Mouse (Mus musculus): ENCODE data around the gene Prss33. TPM values are rescaled to one million over a fixed set of nuclear protein-coding genes. Genes with fewer than 3 reads are reported as not detected.
"Not testable (repeated sequence)": the region's sequence is repeated elsewhere in the genome, so short reads cannot be mapped to it uniquely, and the experiment has no call there.

Gene Prss33
- polyA plus RNA-seq (2015; fragmentation: Nextera tagmentation; extraction: Ambion mirVana), result not detected in 2 replicates

DNA sequence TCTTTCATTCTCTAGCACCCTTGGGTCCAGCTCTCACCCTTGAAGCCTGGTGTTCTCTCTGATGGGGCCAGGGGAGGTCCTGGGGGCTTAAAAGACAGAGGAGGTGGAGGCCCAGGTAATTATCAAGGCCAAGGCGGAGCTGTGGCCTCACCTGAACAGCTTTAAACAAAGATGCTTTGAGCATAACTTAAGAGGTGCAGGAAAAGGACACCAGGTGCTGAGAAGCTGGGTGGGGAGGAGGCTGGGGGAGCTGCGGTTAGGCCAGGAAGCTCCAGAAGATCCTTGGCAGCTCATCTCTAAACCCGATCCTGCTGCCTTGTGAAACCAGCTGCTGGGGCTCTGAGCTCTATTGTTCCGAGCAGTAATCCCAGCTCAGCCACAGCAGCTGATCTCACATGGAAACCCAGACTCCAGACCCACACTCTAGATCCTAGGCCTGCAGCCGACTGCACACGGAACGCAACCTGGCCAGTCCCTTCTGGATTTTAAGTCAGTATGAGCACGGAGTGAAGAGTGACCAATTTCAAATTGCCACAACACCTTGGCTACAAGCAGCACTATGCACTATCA is at the start of gene Prss33:
Gene Prss33, minus strand, starts transcription at position 51 of the 570 bp plus-strand sequence.
- no peak within 1 kb of the TSS for H3K27ac ChIP-seq (replicated peaks)
- no peaks in the 10 kb centered on the region for H3K4me1 ChIP-seq
- H3K9ac ChIP-seq, result no peak within 1 kb of the TSS
- no peaks in the 10 kb centered on the region for H3K9me3 ChIP-seq
- ATAC-seq (ENCODE audit: extremely low read depth, insufficient number of reproducible peaks, low FRiP score, low TSS enrichment), result no peak
- no peak within 1 kb of the TSS for H3K4me3 ChIP-seq
- no peak within 1 kb of the TSS for H3K4me2 ChIP-seq
- no peaks in the 10 kb centered on the region for H3K36me3 ChIP-seq
- 65% methylated on average over 8 of the region's 8 CpGs for WGBS
- peaks cover 61% of the 10 kb centered on the region for H3K27me3 ChIP-seq (replicated peaks)

DNA sequence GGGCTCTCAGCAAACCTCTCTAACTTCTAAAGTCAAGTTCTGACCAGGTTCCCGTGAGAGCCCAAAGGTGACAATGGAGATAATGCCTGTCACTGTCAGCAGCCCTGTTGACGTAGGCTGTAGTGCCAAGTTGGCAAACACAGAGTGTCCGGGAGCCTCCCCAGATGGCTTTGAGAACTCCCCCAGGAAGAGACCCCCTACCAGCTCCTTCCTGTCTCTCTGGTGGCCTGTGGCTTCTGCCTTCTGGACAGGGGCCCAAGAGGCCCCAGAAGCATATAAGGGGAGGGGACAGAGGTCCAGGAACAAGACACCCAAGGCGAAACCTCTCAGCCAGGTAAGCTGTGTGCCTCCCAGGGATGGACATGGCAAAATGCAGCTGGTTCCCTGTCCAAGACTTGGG is 44.7 kb upstream of the Prss33 start, which contains the start of the genes Dcpp1 and Dcpp2:
Gene Dcpp1, plus strand, starts transcription at position 301 of the 400 bp plus-strand sequence.
Gene Dcpp2, plus strand, starts transcription at position 305 of the 400 bp plus-strand sequence.
- 55% methylated on average over 4 of the region's 4 CpGs for WGBS
- H3K4me2 ChIP-seq; H3K27ac ChIP-seq (replicated peaks); H3K9ac ChIP-seq; H3K4me1 ChIP-seq; H3K36me3 ChIP-seq; H3K9me3 ChIP-seq; H3K4me3 ChIP-seq; H3K27me3 ChIP-seq (replicated peaks); ATAC-seq (ENCODE audit: extremely low read depth, insufficient number of reproducible peaks, low FRiP score, low TSS enrichment): not testable (repeated sequence)

DNA sequence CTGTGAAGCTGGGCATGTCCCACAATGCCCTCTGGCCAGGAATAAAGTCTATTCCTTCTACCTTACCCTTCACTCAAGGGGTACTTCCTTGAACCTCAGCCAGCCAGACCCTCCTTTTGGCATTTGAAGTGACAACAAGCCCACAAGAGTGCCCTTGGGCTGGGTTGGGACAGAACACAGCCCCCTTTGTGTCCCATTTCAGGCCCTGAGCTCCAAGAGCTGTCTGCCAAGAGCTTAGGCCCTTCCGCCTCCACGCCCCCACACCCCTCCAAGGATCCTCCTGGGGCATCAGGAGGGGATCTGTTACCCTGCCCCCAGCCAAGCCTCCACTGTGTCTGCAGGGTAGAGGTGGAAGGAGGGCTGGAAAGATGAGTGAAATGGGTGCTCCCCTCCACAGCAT is 41.3 kb upstream of the Prss33 start:
- Histone ChIP-seq H3K36me3 (no peaks in the 10 kb centered on the region), H3K27me3 (replicated peaks) (no peaks in the 10 kb centered on the region), H3K4me2 (no peak overlapping the region), H3K4me1 (0 out of 2 replicates have a peak, but pooled peaks cover 3% of the 10 kb centered on the region), H3K27ac (replicated peaks) (0 out of 2 replicates have a peak overlapping the region, but pooled peaks have one; percentile 12), H3K4me3 (no peak overlapping the region), H3K9me3 (no peaks in the 10 kb centered on the region), H3K9ac (no peak overlapping the region)
- WGBS, result 65% methylated on average over 2 of the region's 2 CpGs
- ATAC-seq (ENCODE audit: extremely low read depth, insufficient number of reproducible peaks, low FRiP score, low TSS enrichment), result no peak

DNA sequence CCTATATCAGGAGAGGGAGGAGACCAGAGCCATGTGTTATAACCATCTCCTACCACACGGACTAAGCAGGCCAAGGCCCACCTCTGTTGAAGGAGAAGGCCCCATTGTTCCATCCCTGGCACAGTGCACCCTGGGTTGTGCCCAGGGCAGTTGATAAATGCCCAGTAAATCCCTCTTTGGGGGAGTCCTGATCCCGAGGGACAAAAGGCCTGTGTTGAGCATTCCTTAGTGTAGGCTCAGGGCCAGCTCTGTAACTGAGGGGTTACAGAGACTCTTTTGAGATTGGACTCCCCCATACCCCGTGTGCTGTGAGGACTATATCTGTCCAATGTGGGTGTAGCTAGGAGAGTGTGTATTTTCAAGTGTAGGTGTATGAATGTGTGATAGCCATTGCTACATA is 40.9 kb upstream of the Prss33 start:
- Histone ChIP-seq H3K9ac (no peak overlapping the region), H3K9me3 (no peaks in the 10 kb centered on the region), H3K4me2 (no peak overlapping the region), H3K4me1 (0 out of 2 replicates have a peak, but pooled peaks cover 3% of the 10 kb centered on the region), H3K36me3 (no peaks in the 10 kb centered on the region), H3K27ac (replicated peaks) (no peak overlapping the region), H3K27me3 (replicated peaks) (no peaks in the 10 kb centered on the region), H3K4me3 (no peak overlapping the region)
- ATAC-seq (ENCODE audit: extremely low read depth, insufficient number of reproducible peaks, low FRiP score, low TSS enrichment), result no peak
- 45% methylated on average over 3 of the region's 3 CpGs for WGBS

DNA sequence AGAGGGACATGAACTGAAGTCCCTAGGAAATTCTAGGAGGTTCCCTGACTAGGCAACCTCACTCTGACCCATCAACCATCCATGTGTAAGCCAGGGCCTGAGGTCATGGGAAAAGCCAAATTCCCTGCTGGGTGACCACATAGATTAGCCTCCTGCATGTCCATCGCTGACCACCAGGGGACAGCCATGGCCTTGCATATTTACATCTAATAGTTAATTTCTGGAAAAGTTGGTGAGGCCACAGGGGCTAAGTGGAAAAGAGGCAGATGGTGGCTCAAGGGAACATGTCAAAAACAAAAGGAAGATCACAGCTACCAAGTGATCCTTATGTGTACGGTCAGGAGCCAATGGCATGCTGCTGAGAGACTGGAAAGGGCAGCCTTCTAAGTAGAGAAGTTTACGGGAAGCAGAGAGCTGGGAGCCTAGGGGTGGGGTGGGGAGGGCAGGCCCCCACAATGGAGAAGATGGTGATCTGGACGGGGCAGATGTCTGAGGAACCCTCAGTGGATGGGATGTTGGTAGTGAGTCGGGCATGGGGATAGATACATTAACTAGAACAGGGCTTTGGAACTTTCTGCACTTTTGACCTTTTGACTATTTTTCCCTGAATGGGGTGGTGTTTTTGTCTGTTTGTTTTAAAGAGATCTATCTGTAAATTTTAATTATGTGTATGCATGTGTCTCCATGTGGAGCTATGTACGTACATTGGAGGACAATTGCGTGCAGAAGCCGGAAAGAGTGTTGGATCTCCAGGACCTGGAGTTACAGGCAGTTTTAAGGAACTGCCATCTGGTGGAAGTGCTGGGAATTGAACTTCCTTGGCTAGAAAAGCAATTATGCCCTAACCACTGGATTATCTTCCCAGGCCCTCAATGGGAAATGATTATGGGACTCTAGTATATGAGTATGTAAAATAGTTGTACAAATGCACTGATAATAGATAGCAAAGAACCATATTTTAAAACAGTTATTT is 38.3 kb upstream of the Prss33 start:
- WGBS, result 40% methylated on average over 8 of the region's 8 CpGs
- H3K4me1 ChIP-seq, result 0 out of 2 replicates have a peak, but pooled peaks cover 3% of the 10 kb centered on the region
- H3K4me2 ChIP-seq, result no peak overlapping the region
- H3K4me3 ChIP-seq, result no peak overlapping the region
- no peaks in the 10 kb centered on the region for H3K9me3 ChIP-seq
- H3K27me3 ChIP-seq (replicated peaks), result no peaks in the 10 kb centered on the region
- ATAC-seq (ENCODE audit: extremely low read depth, insufficient number of reproducible peaks, low FRiP score, low TSS enrichment), result no peak
- H3K27ac ChIP-seq (replicated peaks), result no peak overlapping the region
- no peaks in the 10 kb centered on the region for H3K36me3 ChIP-seq
- H3K9ac ChIP-seq, result no peak overlapping the region

DNA sequence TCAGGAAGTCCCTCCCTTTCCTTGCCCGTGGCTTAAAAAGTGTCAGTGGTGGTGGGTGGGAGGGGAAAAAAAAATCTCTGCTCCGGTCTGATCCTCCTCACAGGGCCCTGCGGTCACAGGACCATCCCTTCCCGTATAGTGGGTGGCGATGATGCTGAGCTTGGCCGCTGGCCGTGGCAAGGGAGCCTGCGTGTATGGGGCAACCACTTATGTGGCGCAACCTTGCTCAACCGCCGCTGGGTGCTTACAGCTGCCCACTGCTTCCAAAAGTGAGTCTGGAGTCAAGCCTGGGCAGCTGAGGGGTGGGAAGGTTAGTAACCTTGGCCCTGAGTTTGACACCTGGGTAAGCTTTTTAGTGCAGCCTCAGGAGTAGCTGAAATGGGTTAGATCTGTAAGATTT is 32.7 kb upstream of the Prss33 start:
- no peak overlapping the region for H3K27ac ChIP-seq (replicated peaks)
- 79% methylated on average over 11 of the region's 11 CpGs for WGBS
- H3K4me1 ChIP-seq, result no peaks in the 10 kb centered on the region
- H3K4me2 ChIP-seq, result no peak overlapping the region
- no peak for ATAC-seq (ENCODE audit: extremely low read depth, insufficient number of reproducible peaks, low FRiP score, low TSS enrichment)
- no peak overlapping the region for H3K9ac ChIP-seq
- H3K4me3 ChIP-seq, result no peak overlapping the region
- no peaks in the 10 kb centered on the region for H3K27me3 ChIP-seq (replicated peaks)
- H3K9me3 ChIP-seq, result peaks cover 5% of the 10 kb centered on the region; the same call in 1 of the 2 replicates
- no peaks in the 10 kb centered on the region for H3K36me3 ChIP-seq

DNA sequence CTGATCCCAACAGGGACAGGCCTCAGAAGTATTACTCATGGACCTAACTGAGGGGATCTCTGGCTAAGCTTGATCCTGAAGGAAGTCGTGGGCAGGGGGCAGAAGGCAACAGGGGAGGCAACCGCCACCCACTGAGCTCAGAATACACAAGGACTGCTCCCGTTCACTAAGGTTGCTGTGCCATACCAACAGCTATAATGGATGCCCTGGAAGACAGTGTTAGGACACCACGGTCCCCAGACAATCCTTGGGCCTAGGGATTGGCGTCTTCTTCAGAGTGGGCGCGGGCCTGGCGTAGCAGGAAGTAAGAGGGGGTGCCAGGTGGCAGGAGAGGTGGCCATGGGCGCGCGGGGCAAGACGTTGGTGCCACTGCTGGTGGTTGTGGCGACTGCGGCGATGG is 31.9 kb upstream of the Prss33 start, which contains the start of gene Prss21:
Gene Prss21, plus strand, starts transcription at position 301 of the 400 bp plus-strand sequence.
- Histone ChIP-seq H3K9me3 (peaks cover 5% of the 10 kb centered on the region; the same call in 1 of the 2 replicates), H3K27me3 (replicated peaks) (no peaks in the 10 kb centered on the region), H3K4me2 (no peak within 1 kb of the TSS), H3K9ac (no peak within 1 kb of the TSS), H3K4me1 (no peaks in the 10 kb centered on the region), H3K4me3 (no peak within 1 kb of the TSS), H3K36me3 (no peaks in the 10 kb centered on the region), H3K27ac (replicated peaks) (no peak within 1 kb of the TSS)
- WGBS, result 74% methylated on average over 15 of the region's 15 CpGs
- no peak for ATAC-seq (ENCODE audit: extremely low read depth, insufficient number of reproducible peaks, low FRiP score, low TSS enrichment)

DNA sequence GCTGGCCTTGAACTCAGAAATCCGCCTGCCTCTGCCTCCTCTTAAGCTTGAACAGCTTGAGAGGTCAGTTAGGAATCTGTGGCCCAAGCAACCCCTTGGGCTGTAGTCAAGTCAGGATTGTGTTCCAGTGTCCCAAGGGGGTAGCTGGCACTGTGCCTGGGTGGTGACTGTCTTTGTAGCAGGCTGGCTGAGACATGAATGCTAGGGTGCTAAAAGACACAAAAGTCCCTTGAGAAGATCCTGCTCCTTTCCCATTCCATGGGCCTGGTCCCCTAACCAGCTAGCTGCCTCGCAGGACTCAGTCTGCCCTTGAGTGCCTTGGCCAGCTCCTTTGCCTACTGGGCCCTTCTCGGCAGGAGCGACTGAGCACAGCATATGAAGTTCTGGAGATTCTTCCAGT is 27.1 kb upstream of the Prss33 start:
- Histone ChIP-seq H3K27me3 (replicated peaks) (peaks cover 3% of the 10 kb centered on the region; the same call in 1 of the 2 replicates), H3K36me3 (no peaks in the 10 kb centered on the region), H3K27ac (replicated peaks) (no peak overlapping the region), H3K4me1 (no peaks in the 10 kb centered on the region), H3K4me2 (no peak overlapping the region), H3K9me3 (peaks cover 5% of the 10 kb centered on the region; the same call in 1 of the 2 replicates), H3K4me3 (no peak overlapping the region), H3K9ac (no peak overlapping the region)
- no peak for ATAC-seq (ENCODE audit: extremely low read depth, insufficient number of reproducible peaks, low FRiP score, low TSS enrichment)
- WGBS, result 83% methylated on average over 4 of the region's 4 CpGs

DNA sequence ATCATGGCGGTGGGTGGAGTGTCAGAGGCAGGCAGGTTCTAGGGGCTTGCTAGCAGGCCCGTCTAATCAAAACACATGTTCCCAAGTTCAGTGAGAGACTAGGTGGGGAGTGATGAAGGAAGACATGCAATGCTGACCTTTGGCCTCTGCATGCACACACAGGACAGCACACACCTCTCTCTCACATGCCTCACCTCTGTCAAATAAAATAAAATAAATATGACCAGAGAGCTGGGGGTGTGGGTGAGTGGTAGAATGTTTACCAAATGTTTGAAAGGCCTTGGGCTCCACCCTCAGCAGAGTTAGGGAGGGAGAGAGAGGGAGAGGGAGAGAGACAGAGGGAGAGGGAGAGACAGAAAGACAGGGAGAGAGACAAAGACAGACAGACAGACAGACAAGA is 22.1 kb upstream of the Prss33 start:
- WGBS, result 60% methylated on average over 2 of the region's 2 CpGs
- Histone ChIP-seq H3K4me1 (peaks cover 8% of the 10 kb centered on the region), H3K4me3 (no peak overlapping the region), H3K4me2 (no peak overlapping the region), H3K9me3 (no peaks in the 10 kb centered on the region), H3K9ac (no peak overlapping the region), H3K27ac (replicated peaks) (no peak overlapping the region), H3K27me3 (replicated peaks) (peaks cover 3% of the 10 kb centered on the region; the same call in 1 of the 2 replicates), H3K36me3 (no peaks in the 10 kb centered on the region)
- no peak for ATAC-seq (ENCODE audit: extremely low read depth, insufficient number of reproducible peaks, low FRiP score, low TSS enrichment)

DNA sequence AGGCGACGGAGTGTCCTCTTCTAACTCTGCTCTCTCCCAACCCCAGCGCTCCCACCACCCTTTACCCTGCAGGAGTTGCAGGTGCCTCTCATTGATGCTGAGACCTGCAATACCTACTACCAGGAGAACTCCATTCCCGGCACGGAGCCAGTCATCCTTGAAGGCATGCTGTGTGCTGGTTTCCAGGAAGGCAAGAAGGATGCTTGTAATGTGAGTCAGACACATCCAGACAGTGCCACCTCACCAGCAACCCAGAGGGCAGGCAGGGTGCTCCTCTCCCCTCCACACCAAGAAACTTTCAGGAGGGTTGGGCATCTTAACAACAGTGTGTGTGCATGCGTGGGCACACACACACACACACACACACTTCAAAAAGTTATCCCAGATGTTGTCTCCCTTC is 21.3 kb upstream of the Prss33 start:
- Histone ChIP-seq H3K4me3 (no peak overlapping the region), H3K27ac (replicated peaks) (no peak overlapping the region), H3K27me3 (replicated peaks) (peaks cover 3% of the 10 kb centered on the region; the same call in 1 of the 2 replicates), H3K36me3 (no peaks in the 10 kb centered on the region), H3K4me2 (no peak overlapping the region), H3K9ac (no peak overlapping the region), H3K4me1 (peaks cover 8% of the 10 kb centered on the region), H3K9me3 (no peaks in the 10 kb centered on the region)
- ATAC-seq (ENCODE audit: extremely low read depth, insufficient number of reproducible peaks, low FRiP score, low TSS enrichment), result no peak
- WGBS, result 78% methylated on average over 6 of the region's 6 CpGs

DNA sequence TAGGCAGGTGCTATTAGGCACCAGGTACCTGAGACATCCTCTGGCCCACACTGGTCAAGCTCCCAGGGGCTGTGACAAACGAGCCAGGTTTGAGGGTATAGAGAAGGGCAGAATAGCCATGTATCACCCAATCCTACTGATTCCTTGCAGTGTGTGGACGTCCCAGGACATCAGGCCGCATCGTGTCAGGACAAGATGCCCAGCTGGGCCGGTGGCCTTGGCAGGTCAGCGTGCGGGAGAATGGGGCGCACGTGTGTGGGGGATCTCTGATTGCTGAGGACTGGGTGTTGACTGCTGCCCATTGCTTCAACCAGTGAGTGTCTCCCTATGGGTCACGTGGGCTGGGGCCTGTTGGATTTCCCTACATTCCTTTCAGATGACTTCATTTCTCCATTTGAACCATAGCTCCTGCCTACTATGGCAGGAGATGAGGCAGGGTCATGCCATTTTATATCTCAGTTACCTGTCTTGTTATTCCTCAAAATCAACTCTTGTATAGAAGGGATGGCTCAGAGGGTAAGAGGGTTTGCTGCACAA is 18.4 kb upstream of the Prss33 start:
- ATAC-seq (ENCODE audit: extremely low read depth, insufficient number of reproducible peaks, low FRiP score, low TSS enrichment), result no peak
- no peak overlapping the region for H3K27ac ChIP-seq (replicated peaks)
- 62% methylated on average over 10 of the region's 10 CpGs for WGBS

More for the DNA sequence above, 18.4 kb upstream of the Prss33 start:
- H3K36me3 ChIP-seq, result no peaks in the 10 kb centered on the region
- H3K4me2 ChIP-seq, result no peak overlapping the region
- no peaks in the 10 kb centered on the region for H3K9me3 ChIP-seq
- H3K4me1 ChIP-seq, result peaks cover 8% of the 10 kb centered on the region
- no peak overlapping the region for H3K4me3 ChIP-seq
- H3K27me3 ChIP-seq (replicated peaks), result peaks cover 2% of the 10 kb centered on the region; the same call in 1 of the 2 replicates
- H3K9ac ChIP-seq, result no peak overlapping the region

Data from heart, embryonic 13.5 days (tissue).